Mouse (Mus musculus) neural tube, embryonic 12.5 days (tissue): ENCODE measurements around the gene Pax4. TPM values are rescaled to one million over a fixed set of nuclear protein-coding genes. Genes with fewer than 3 reads are reported as not detected.
A peak's percentile ranks its signal among the peaks of the same experiment; 100 is the strongest.

Experiments
- ATAC-seq: fragments of 200-750 bp; cut with Nextera tagmentation; 2 replicates; pipeline ENCODE4 v1.8.0; 2017; ENCODE audit warnings: low read depth, mild to moderate bottlenecking, moderate TSS enrichment, moderate library complexity; ENCODE audit not compliant: low FRiP score
- H3K27ac ChIP-seq: fragments of 300-500 bp; sonication (generic); 2 replicates; pipeline ENCODE4 v1.5.1; 2016
- H3K27me3 ChIP-seq: fragments of 300-500 bp; sonication (generic); replicated peaks from 2 replicates; pipeline ENCODE4 v1.6.1; 2016; ENCODE audit warnings: mild to moderate bottlenecking
- H3K36me3 ChIP-seq: fragments of 300-500 bp; sonication (generic); 2 replicates; pipeline ENCODE4 v1.6.1; 2016; ENCODE audit warnings: mild to moderate bottlenecking
- H3K4me1 ChIP-seq: fragments of 300-500 bp; sonication (generic); 2 replicates; pipeline ENCODE4 v1.6.1; 2016
- H3K4me2 ChIP-seq: fragments of 300-500 bp; sonication (generic); replicated peaks from 2 replicates; pipeline ENCODE4 v1.6.1; 2016; ENCODE audit warnings: mild to moderate bottlenecking
- H3K4me3 ChIP-seq: fragments of 300-500 bp; sonication (generic); 2 replicates; pipeline ENCODE4 v1.5.1; 2016
- H3K9ac ChIP-seq: fragments of 300-500 bp; sonication (generic); 2 replicates; pipeline ENCODE4 v1.6.1; 2016; ENCODE audit warnings: mild to moderate bottlenecking
- H3K9me3 ChIP-seq: fragments of 300-500 bp; sonication (generic); 2 replicates; pipeline ENCODE4 v1.6.1; 2016; ENCODE audit warnings: mild to moderate bottlenecking
- WGBS: fragments of 180-500 bp; shearing (Covaris S2); methylation state at CpG from one replicate; pipeline ENCODE4 v1.1.7; 2016; 5-methylcytosine and 5-hydroxymethylcytosine counted together
- polyA plus RNA-seq: library from polyadenylated mRNA; unstranded; fragments of >200 nt; fragmentation: Nextera tagmentation; extraction: Ambion mirVana; gene quantifications from 2 replicates; pipeline ENCODE4 v1.2.1, GENCODE M21; 2016

Gene Pax4
- polyA plus RNA-seq, 1 experiment from 2014 or later, result not detected

GRCm38 (mm10) chr6:28430795-28431537 is 18.2 kb downstream of the Pax4 start:
- Histone ChIP-seq H3K4me2 (no peak overlapping the region), H3K27me3 (no peaks in the 10 kb centered on the region), H3K27ac (no peak overlapping the region), H3K9ac (no peak overlapping the region), H3K36me3 (peaks cover 10% of the 10 kb centered on the region), H3K4me3 (no peak overlapping the region), H3K9me3 (no peaks in the 10 kb centered on the region), H3K4me1 (no peaks in the 10 kb centered on the region)
- no peak for ATAC-seq
- 84% methylated on average over 10 of the region's 10 CpGs for WGBS

- peaks cover 6% of the 10 kb centered on the region for H3K4me1 ChIP-seq
- no peak overlapping the region for H3K4me3 ChIP-seq
- H3K4me2 ChIP-seq, result no peak overlapping the region
- H3K27me3 ChIP-seq, result no peaks in the 10 kb centered on the region
- no peaks in the 10 kb centered on the region for H3K9me3 ChIP-seq
- no peak for ATAC-seq
- no peak overlapping the region for H3K27ac ChIP-seq
- H3K9ac ChIP-seq, result no peak overlapping the region
- peaks cover 19% of the 10 kb centered on the region for H3K36me3 ChIP-seq
- 89% methylated on average over 11 of the region's 11 CpGs for WGBS
Measured at GRCm38 (mm10) chr6:28429870-28430269, 19.3 kb downstream of the Pax4 start.

GRCm38 (mm10) chr6:28428290-28428689 is 20.9 kb downstream of the Pax4 start, which contains the start of gene Gcc1:
Gene Gcc1 (minus strand): TSS chr6:28428390.
- no peak within 1 kb of the TSS for H3K4me3 ChIP-seq
- H3K27ac ChIP-seq, result no peak within 1 kb of the TSS
- H3K4me2 ChIP-seq, result no peak within 1 kb of the TSS
- H3K9ac ChIP-seq, result no peak within 1 kb of the TSS
- H3K4me1 ChIP-seq, result peaks cover 15% of the 10 kb centered on the region
- 84% methylated on average over 3 of the region's 3 CpGs for WGBS
- H3K9me3 ChIP-seq, result no peaks in the 10 kb centered on the region
- H3K36me3 ChIP-seq, result peaks cover 21% of the 10 kb centered on the region
- H3K27me3 ChIP-seq, result no peaks in the 10 kb centered on the region
- ATAC-seq, result no peak

GRCm38 (mm10) chr6:28427096-28427839 is 21.9 kb downstream of the Pax4 start, which contains the start of gene Fscn3:
Gene Fscn3 (plus strand): TSS chr6:28427789.
- Histone ChIP-seq H3K4me3 (no peak within 1 kb of the TSS), H3K27ac (no peak within 1 kb of the TSS), H3K4me2 (no peak within 1 kb of the TSS), H3K9ac (no peak within 1 kb of the TSS), H3K36me3 (peaks cover 21% of the 10 kb centered on the region), H3K27me3 (no peaks in the 10 kb centered on the region), H3K4me1 (peaks cover 15% of the 10 kb centered on the region), H3K9me3 (no peaks in the 10 kb centered on the region)
- no peak for ATAC-seq
- WGBS, result 74% methylated on average over 3 of the region's 3 CpGs

DNA sequence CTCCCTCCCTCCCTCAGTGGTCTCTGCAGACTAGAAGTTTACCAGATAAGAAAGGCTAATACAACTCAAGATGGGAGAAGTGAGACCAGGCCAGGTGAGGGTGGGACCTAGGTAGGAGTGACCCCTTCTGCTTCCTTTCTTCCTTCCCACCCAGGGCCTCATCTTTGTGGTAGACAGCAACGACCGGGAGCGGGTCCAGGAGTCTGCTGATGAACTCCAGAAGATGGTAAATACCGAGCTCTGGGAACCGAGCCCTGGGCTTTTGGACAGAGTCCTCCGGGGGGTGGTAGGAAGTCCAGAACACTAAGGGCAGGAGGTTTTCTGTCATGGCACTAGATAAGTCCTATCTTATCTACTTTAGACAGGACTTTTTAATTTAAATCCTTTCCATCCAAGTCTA is 24.1 kb downstream of the Pax4 start:
- Histone ChIP-seq H3K27ac (no peak overlapping the region), H3K4me3 (no peak overlapping the region), H3K9me3 (no peaks in the 10 kb centered on the region), H3K36me3 (peaks cover 21% of the 10 kb centered on the region), H3K9ac (no peak overlapping the region), H3K4me2 (peak overlapping the region; percentile 79), H3K27me3 (no peaks in the 10 kb centered on the region), H3K4me1 (peaks cover 30% of the 10 kb centered on the region)
- WGBS, result 96% methylated on average over 6 of the region's 6 CpGs
- no peak for ATAC-seq

DNA sequence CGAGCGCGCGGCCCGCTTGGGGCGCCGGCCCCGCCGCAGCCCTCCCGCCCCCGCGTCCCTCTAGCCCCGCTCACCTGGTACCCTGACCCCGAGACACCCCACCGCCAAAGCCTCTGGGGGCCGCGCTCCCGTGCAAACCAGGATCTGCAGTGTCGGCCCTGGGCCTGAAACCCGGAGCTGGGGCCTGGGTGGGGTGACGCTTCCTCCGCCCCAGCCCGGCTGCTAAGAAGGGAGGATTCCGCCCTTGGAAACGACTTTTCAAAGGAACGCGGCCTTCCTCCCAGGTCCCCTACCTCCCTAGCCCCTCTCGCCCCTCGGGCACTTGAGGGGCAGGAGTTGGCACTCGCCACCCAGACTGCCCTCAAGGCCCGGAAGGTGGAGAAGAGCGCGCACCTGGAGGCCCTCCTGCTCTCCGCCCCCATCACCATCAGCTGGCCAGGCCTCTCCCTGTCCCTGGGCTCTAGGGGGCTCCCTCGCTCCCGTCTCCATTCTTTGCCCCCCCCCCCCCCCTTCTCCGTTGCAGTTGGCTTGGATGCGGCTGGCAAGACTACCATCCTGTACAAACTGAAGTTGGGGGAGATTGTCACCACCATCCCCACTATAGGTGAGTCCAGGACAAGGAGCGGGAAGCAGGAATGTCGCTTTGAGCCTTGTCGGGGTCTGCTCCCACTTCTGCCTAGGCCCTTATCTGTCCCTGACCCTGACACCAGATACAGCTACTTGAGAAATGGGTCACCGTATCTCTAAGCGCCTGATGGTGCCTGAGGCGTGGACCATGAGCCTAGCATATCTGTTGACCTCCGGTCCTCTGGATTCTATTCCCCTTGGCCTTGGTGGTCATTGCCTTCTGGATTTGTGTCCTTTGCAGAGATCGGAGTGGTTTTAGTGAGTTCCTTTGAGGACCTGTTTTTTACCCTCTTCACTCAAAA is 25.1 kb downstream of the Pax4 start:
- H3K36me3 ChIP-seq, result peaks cover 23% of the 10 kb centered on the region
- H3K4me2 ChIP-seq, result peak overlapping the region; percentile 79
- ATAC-seq, result peak; percentile 55
- WGBS, result 10% methylated on average over 46 of the region's 46 CpGs
- H3K4me3 ChIP-seq, result peak overlapping the region; percentile 92
- no peaks in the 10 kb centered on the region for H3K9me3 ChIP-seq
- H3K27me3 ChIP-seq, result no peaks in the 10 kb centered on the region
- H3K9ac ChIP-seq, result peak overlapping the region; percentile 93
- peak overlapping the region; percentile 34; the same call in 1 of the 2 replicates for H3K27ac ChIP-seq
- peaks cover 36% of the 10 kb centered on the region for H3K4me1 ChIP-seq

DNA sequence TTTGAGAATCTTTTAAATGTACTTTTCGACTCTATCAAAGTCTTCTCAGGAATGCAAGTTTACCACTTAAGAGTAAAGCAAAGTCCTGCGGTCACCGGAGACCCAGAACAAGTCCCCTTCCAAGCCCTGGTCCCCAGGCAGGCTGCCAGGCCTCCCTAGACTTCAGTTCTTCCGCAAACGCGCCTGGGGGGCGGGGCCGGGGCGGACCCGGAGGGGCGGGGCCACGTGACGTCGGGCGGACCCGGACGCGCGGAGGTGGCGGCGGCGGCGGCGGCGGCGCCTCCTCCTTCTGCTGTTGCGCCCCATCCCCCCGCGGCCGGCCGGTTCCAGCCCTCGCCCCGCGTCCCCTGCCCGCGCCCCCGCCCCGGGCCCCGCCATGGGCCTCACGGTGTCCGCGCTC is 25.8 kb downstream of the Pax4 start, which contains the start of gene Arf5:
Gene Arf5 (plus strand): TSS at position 248 of the 400 bp plus-strand sequence.
- H3K27me3 ChIP-seq, result no peaks in the 10 kb centered on the region
- peak within 1 kb of the TSS; percentile 93 for H3K9ac ChIP-seq
- ATAC-seq, result peak; percentile 82
- no peaks in the 10 kb centered on the region for H3K9me3 ChIP-seq
- H3K27ac ChIP-seq, result peak within 1 kb of the TSS; percentile 34; the same call in 1 of the 2 replicates
- peaks cover 30% of the 10 kb centered on the region for H3K36me3 ChIP-seq
- H3K4me1 ChIP-seq, result peaks cover 36% of the 10 kb centered on the region
- 1% methylated on average over 37 of the region's 42 CpGs for WGBS
- peak within 1 kb of the TSS; percentile 92 for H3K4me3 ChIP-seq
- H3K4me2 ChIP-seq, result peak within 1 kb of the TSS; percentile 79

DNA sequence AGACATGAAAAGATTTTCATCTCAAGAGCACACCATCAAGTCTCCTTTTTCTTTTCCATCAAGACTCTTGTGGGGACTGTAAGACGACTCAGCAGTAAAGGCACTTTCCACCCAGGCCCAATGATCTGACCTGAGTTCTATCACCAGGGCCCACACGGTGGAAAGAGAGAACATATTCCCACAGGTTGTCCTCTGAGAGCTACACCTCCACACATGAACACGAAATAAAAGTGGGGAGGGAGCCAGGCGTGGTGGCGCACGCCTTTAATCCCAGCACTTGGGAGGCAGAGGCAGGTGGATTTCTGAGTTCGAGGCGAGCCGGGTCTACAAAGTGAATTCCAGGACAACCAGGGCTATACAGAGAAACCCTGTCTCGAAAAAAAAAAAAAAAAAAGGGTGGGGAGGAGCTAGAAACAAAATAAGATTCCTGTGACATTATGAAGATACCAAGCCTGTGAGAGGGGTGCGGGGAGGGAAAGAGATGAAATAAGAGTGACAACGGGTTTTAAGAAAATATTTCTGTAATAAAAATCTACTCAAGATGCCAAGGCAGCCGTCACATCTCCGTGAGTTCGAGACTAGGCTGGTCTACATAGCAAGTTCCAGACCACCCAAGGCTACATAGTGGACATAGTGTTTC is 26.4 kb downstream of the Pax4 start:
- peak; percentile 8 for ATAC-seq
- peaks cover 35% of the 10 kb centered on the region for H3K36me3 ChIP-seq
- no peak overlapping the region for H3K27ac ChIP-seq
- H3K9ac ChIP-seq, result no peak overlapping the region
- peaks cover 36% of the 10 kb centered on the region for H3K4me1 ChIP-seq
- no peaks in the 10 kb centered on the region for H3K9me3 ChIP-seq
- no peaks in the 10 kb centered on the region for H3K27me3 ChIP-seq
- 72% methylated on average over 15 of the region's 15 CpGs for WGBS
- H3K4me3 ChIP-seq, result no peak overlapping the region
- peak overlapping the region; percentile 79 for H3K4me2 ChIP-seq

DNA sequence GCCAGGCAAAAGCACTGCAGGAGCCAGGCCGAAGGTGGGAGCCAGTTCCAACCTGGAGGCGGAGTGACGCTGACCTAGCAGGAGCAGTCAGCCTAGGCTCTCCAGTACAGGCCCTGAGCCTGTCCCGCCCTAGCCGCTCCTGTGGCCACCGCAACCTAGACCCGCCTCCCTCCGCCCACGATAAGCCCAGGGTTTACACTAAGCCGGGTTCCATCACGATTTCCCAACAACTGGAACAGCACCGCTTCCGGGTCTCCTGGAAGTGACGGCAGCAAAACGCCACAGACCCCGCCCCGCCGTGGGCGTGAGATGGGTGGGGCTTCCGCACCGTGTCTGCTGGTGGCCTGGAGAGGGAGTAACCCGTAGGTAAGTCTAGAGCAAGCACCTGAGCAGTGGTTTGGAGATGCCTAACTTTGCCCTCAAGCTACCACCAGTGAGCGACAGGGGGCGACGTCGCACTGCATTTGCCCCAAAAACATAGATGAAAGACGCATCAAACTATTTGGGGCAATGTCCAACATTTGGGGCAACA is 27.6 kb downstream of the Pax4 start:
- ATAC-seq, result peak; percentile 76
- Histone ChIP-seq H3K9ac (peak overlapping the region; percentile 85), H3K27me3 (no peaks in the 10 kb centered on the region), H3K4me1 (peaks cover 36% of the 10 kb centered on the region), H3K9me3 (no peaks in the 10 kb centered on the region), H3K4me3 (peak overlapping the region; percentile 84), H3K27ac (no peak overlapping the region), H3K4me2 (peak overlapping the region; percentile 91), H3K36me3 (peaks cover 39% of the 10 kb centered on the region)
- under 1% methylated on average over 27 of the region's 27 CpGs for WGBS

- H3K4me3 ChIP-seq, result peak overlapping the region; percentile 84
- H3K4me1 ChIP-seq, result peaks cover 36% of the 10 kb centered on the region
- H3K9me3 ChIP-seq, result no peaks in the 10 kb centered on the region
- H3K9ac ChIP-seq, result peak overlapping the region; percentile 85
- H3K36me3 ChIP-seq, result peaks cover 35% of the 10 kb centered on the region
- no peak overlapping the region; the same call in 1 of the 2 replicates for H3K27ac ChIP-seq
- WGBS, result 23% methylated on average over 13 of the region's 13 CpGs
- H3K4me2 ChIP-seq, result peak overlapping the region; percentile 91
- no peak for ATAC-seq
- no peaks in the 10 kb centered on the region for H3K27me3 ChIP-seq
Measured at GRCm38 (mm10) chr6:28420865-28421264, 28.3 kb downstream of the Pax4 start.

GRCm38 (mm10) chr6:28420361-28420760 is 28.8 kb downstream of the Pax4 start:
- Histone ChIP-seq H3K9me3 (no peaks in the 10 kb centered on the region), H3K9ac (peak overlapping the region; percentile 85), H3K27ac (no peak overlapping the region; the same call in 1 of the 2 replicates), H3K4me1 (peaks cover 34% of the 10 kb centered on the region), H3K27me3 (no peaks in the 10 kb centered on the region), H3K36me3 (peaks cover 32% of the 10 kb centered on the region), H3K4me3 (peak overlapping the region; percentile 84), H3K4me2 (peak overlapping the region; percentile 91)
- ATAC-seq, result no peak
- 86% methylated on average over 17 of the region's 17 CpGs for WGBS
